In genomic region chr6:4086663-4087454, GRCm38 (mm10) we compare ENCODE assay signal across 8 mouse cellular contexts. TPM values are rescaled to one million over a fixed set of nuclear protein-coding genes. Genes with fewer than 3 reads are reported as not detected.
DNase-seq lines count a peak whose midpoint lies in the region; ATAC-seq and TF ChIP-seq lines count a peak whose summit lies in the region.

Bet1 (minus strand) TSS chr6:4086972.

- peak within 1 kb of the TSS; percentile 88 for H3K27ac ChIP-seq in hindbrain, embryonic 10.5 days
- peak within 1 kb of the TSS; percentile 66 for H3K27ac ChIP-seq in lung, postnatal 0 days (ENCODE audit: low read length)

- H3K27me3 ChIP-seq in hindbrain, embryonic 10.5 days (ENCODE audit: insufficient read depth, poor library complexity, severe bottlenecking), result no peaks in the 10 kb centered on the region
- no peaks in the 10 kb centered on the region for H3K27me3 ChIP-seq in lung, postnatal 0 days (replicated peaks; ENCODE audit: insufficient read depth, low read length)

- TF ChIP-seq CTCF in lung, postnatal 0 days (IDR thresholded peaks at IDR 0.05), result no peak

- ATAC-seq in frontal cortex, adult (ENCODE audit: low TSS enrichment), result peak; percentile 100
- ATAC-seq in lung, postnatal 0 days, result peak; percentile 99

- no peaks in the 10 kb centered on the region for H3K9me3 ChIP-seq in hindbrain, embryonic 10.5 days
- H3K9me3 ChIP-seq in lung, postnatal 0 days (ENCODE audit: low read length), result no peaks in the 10 kb centered on the region

- WGBS in hindbrain, embryonic 10.5 days, result 2% methylated on average over 24 of the region's 24 CpGs
- WGBS in lung, postnatal 0 days, result 0% methylated on average over 24 of the region's 24 CpGs

- DNase-seq in MN1 (ENCODE audit: low spot score), result peak; percentile 92
- peak; percentile 92 for DNase-seq in cerebellum, adult 9-10 months
- DNase-seq in hindbrain, embryonic 10.5 days (ENCODE audit: low spot score), result peak; percentile 89
- peak; percentile 95 for DNase-seq in layer of hippocampus, adult 9-11 months
- peak; percentile 99 for DNase-seq in lung, postnatal 0 days (ENCODE audit: low spot score)
- DNase-seq in ovary, postnatal 14 days (ENCODE audit: low spot score), result peak; percentile 81
- DNase-seq in thymus, postnatal 14 days, result peak; percentile 91

- H3K4me1 ChIP-seq in hindbrain, embryonic 10.5 days (replicated peaks), result 0 out of 2 replicates have a peak, but pooled peaks cover 3% of the 10 kb centered on the region
- no peaks in the 10 kb centered on the region for H3K4me1 ChIP-seq in lung, postnatal 0 days (ENCODE audit: insufficient read depth, low read depth, low read length)

- peak within 1 kb of the TSS; percentile 69 for H3K9ac ChIP-seq in lung, postnatal 0 days (replicated peaks; ENCODE audit: low read depth)

- peak; percentile 70 for TF ChIP-seq EP300 in lung, postnatal 0 days (IDR thresholded peaks at IDR 0.05)

- peak within 1 kb of the TSS; percentile 50 for H3K4me2 ChIP-seq in lung, postnatal 0 days (replicated peaks; ENCODE audit: low read depth, low read length)

- no peaks in the 10 kb centered on the region for H3K36me3 ChIP-seq in hindbrain, embryonic 10.5 days
- H3K36me3 ChIP-seq in lung, postnatal 0 days (ENCODE audit: insufficient read depth, low read length), result no peaks in the 10 kb centered on the region

- H3K4me3 ChIP-seq in hindbrain, embryonic 10.5 days, result peak within 1 kb of the TSS; percentile 85
- H3K4me3 ChIP-seq in lung, postnatal 0 days (ENCODE audit: low read depth, low read length), result peak within 1 kb of the TSS; percentile 67

RNA-seq across cellular contexts. Expression of gene Bet1, which starts in this region (rescaled TPM):
- polyA plus RNA-seq in hindbrain, embryonic 10.5 days (2016; fragmentation: Nextera tagmentation; extraction: Ambion mirVana), result 49.7 and 56.3 TPM in 2 replicates
- polyA plus RNA-seq in lung, postnatal 0 days (2015; fragmentation: Nextera tagmentation; extraction: Ambion mirVana), result 63.8 and 64.0 TPM in 2 replicates

Comparison
In these comparisons a context has a peak if more than half of its experiments do, and no peak if none do; other contexts are left out.
1. Peak in every context shown above with its lines: DNase-seq, ATAC-seq, H3K4me3 ChIP-seq and H3K27ac ChIP-seq.